Mouse (Mus musculus): ENCODE measurements at regions not wholly inside any gene's neighbourhood (a gene's known extent, or its start where the extent isn't known, plus 50 kb on each side); places are given as distances from the start of the nearest gene placed in this dataset.

GRCm38 (mm10) chr1:81916840-81917239, 316.1 kb upstream of the Gm9747 start:
- no peak for DNase-seq (ENCODE audit: low spot score in 2 of 2)

DNA sequence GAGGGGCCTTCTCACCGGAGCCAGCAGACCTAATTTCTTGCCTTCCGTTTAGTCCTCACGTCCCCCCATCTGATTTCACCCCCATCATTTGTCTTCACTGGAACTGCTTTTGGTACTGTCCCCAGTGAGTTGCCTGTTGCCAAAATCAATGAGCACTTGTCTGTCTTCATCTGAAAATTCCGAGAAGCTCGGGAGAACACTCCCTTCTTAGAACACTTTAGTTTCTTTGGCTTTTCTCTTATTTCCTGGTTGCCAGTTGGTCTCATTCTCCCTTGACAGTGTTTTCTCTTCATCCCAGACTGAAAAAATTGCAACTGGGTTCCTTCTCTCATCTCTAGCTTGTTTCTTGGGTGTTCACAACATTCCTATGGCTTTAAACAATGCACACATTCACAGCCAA, 305.2 kb upstream of the Gm9747 start:
- DNase-seq (ENCODE audit: low spot score in 2 of 2): no peak

DNA sequence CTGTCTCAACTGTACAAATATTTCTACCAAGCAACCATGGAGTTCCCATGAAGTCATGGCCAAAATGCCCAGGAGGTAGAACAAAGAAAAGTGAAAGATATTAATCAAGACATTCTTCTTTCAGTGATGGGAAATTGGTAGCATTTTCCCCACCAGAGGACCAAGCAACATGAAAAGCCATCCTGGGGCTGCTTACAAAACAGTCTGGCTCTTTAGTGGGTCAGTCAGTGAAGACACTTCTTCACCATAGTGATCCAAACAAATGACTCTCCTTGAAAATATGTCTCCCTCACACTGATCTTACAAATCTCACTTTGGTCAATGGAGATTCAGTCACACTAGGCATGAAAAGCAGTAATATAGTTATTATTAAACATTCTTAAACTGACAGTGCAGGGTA, 299.8 kb upstream of the Gm9747 start:
- DNase-seq (ENCODE audit: low spot score in 2 of 2): no peak

- DNase-seq (ENCODE audit: low spot score in 2 of 2): no peak
These were observed 287.7 kb upstream of the Gm9747 start for GRCm38 (mm10) chr1:81945236-81945635.

GRCm38 (mm10) chr1:81950140-81950550, 282.8 kb upstream of the Gm9747 start:
- DNase-seq (ENCODE audit: low spot score in 2 of 2): no peak

- no peak for DNase-seq (ENCODE audit: low spot score in 2 of 2)
These were observed 282.1 kb upstream of the Gm9747 start for GRCm38 (mm10) chr1:81950853-81951252.

DNA sequence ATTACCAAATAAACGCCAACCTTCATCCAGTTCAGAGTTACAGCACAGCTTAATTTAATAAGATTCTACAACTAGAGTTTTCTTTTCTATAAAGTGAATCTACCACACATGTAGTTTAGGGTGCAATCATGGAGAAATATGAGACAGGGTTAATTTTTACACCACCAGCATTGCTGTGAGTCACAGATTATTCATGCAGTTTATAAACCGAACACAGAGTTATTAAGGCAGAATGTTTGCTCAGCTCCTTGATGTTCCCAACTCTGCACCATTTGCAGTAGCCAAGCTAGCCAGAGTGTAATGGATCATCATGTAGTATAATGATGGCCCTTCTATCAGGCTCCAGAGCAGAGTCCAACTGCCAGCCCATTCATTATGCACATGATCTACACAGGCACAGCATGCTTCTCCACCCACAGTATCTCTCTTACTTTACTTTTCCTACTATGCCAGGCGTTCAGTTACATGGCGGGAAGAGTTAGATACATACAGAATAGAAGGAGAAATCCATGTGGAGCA, 281.4 kb upstream of the Gm9747 start:
- no peak for DNase-seq (ENCODE audit: low spot score in 2 of 2)

DNA sequence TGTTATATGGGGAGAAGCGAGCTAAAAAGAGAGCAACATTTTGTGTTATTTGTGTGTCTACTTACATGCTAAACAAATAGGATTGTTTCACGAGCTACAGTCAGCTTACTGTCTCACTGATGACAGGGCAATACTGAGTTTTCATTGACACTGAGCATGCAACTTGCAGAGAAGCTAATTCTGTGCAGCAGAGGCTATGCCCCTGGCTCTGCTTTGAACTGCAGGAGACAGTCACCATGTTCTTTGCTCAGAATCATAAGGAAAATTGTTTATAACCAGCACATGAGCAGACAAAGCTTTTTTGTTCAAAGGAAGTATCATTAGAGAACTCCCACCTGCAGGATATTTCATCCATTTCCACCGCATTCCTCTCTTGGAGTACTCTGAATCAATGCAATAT, 280.8 kb upstream of the Gm9747 start:
- DNase-seq (ENCODE audit: low spot score in 2 of 2): no peak

- no peak for DNase-seq (ENCODE audit: low spot score in 2 of 2)
These were observed 278.4 kb upstream of the Gm9747 start for GRCm38 (mm10) chr1:81954507-81954906.

GRCm38 (mm10) chr1:81967062-81967461, 265.9 kb upstream of the Gm9747 start:
- no peak for DNase-seq (ENCODE audit: low spot score in 2 of 2)

DNA sequence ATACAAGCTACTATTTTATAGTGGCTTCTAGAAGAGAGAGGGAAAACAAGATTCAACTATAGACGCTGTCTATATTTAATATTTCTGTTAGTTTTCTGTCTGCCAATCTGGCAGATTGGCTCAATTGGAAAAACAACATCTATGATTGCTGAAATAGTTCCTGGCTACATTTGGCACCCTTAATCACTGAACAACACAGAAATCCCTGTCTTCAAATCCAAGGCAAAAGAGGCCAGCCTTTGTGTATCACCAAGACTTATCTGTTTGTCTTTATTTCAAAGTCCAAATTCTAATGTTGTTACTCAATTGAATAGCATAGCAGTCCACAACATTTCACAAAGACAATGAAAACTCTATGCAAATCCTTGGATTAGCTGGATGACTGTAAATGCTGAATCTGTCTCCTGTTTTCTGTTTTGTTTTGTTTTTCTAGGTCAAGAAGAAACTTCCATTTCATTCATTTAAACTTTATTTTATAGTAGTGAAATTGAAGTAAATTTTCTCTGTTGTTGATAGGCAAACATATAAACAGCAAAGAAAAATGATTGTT, 265.1 kb upstream of the Gm9747 start:
- DNase-seq (ENCODE audit: low spot score in 2 of 2): no peak

DNA sequence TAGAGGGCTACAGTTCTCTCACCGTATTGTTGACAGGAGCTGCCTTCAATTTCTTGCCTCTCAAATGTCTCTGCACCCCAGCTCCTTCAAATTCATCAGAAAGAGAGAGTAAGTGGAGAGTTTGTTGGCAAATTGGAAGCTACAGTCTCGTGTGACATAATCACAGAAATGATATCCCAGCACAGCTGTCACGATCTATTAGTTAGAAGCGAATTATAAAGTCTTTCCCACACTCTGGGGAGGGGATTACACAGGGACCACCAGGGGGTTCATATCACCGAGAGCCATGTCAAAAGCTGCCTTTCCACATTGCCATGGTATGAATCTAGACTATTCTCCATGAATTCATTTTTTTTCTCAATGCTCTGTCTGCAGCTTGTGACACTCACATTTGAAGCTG, 260.3 kb upstream of the Gm9747 start:
- no peak for DNase-seq (ENCODE audit: low spot score in 2 of 2)

GRCm38 (mm10) chr1:81973481-81973880, 259.4 kb upstream of the Gm9747 start:
- DNase-seq (ENCODE audit: low spot score in 2 of 2): no peak

GRCm38 (mm10) chr1:82007943-82008342, 225.0 kb upstream of the Gm9747 start:
- no peak for DNase-seq (ENCODE audit: low spot score in 2 of 2)

DNA sequence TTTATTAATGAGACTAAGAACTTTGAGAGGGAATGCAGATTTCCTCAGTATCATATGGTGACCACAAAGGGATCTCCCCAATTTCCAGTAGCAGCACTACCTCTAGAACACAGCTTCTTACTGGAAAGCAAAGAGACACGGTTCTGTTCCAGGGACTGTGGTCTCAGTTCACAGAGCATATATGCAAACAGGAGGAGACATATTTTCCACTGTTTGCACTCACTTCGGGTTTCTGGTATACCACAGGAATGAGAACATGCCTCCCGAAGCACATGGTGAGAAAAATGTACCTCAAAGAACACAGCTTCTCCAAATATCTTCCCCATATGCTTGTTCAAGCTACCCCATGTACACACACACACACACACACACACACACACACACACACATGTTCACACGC, 224.1 kb upstream of the Gm9747 start:
- no peak for DNase-seq (ENCODE audit: low spot score in 2 of 2)

GRCm38 (mm10) chr1:82010995-82011394, 221.9 kb upstream of the Gm9747 start:
- DNase-seq (ENCODE audit: low spot score in 2 of 2): no peak

DNA sequence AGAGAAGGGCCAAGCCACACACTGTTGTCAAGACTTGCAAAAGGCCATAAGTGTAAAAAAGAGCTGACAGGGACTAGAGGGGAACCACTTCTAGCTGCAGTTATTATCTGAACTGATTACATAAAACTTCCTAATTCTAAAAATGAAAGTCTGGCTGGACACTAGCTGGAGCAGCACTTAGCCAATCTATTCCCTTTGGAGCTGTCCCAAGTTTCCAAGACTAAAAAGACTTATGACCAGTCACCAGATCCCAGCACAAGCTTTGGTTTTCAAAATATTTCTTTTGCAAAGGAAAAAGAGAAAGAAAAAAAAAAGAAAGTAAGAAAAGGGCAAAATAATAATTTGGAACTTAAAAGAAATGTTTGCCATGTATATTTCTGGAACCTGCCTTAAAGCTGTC, 217.6 kb upstream of the Gm9747 start:
- DNase-seq (ENCODE audit: low spot score in 2 of 2): no peak

GRCm38 (mm10) chr1:82018701-82019404, 214.1 kb upstream of the Gm9747 start:
- no peak for DNase-seq (ENCODE audit: low spot score in 2 of 2)

DNA sequence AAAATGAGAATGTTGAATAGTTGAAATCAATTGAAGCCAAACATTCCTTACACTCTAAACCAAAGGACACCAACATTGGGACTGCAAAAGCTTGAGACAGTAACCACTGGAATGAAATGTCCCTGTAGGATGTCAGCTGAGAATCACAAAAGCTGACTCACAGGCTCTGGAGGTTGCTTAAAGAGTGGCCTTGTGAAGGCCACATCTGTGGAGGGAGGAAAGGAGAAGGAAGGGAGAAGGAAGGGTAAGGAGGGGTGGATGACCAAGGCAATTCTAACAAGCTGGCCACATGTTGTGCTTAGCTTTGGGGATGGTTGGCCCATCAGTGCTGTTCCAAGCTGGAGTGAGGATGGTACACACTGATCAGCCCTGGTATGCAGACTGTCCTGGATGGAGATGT, 205.2 kb upstream of the Gm9747 start:
- no peak for DNase-seq (ENCODE audit: low spot score in 2 of 2)

DNA sequence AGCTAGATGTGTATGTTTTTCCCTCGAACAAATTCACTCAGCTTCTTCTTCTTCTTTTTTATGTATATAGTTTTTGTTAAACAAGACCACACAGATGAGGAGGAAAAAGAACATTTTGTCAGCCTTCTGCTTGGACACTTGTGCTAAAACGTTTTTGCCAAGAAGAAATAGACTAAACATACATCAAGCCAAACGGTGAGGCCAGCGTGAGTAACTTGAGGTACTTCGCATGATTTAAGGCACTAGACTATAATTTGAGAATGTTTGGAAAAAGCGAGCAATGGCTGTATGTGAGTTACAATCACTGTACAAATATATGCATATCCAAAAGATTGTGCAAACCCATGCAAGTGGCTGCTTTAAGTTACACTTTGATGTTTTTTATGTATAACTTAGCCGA, 201.8 kb upstream of the Gm9747 start:
- no peak for DNase-seq (ENCODE audit: low spot score in 2 of 2)

GRCm38 (mm10) chr1:82032410-82032809, 200.5 kb upstream of the Gm9747 start:
- no peak for DNase-seq (ENCODE audit: low spot score in 2 of 2)

DNA sequence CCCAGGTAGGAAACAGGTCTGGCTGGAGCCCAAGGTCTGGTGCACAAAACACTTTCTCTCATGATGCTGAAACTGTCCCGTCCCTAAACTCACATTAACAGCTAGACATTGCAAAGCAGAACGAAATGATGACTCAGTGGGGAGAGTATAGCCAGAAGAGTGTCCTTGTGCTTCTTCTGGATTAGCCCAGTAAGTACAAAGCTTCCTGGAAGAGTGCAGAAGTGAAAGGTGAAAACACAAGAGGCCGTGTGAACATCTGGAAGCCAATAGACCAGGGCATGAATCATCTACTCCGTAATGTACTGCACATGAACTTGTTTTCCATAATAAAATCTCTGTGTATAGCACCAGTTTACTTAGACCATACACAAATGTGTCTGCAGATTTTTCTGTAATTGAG, 194.7 kb upstream of the Gm9747 start:
- no peak for DNase-seq (ENCODE audit: low spot score in 2 of 2)

DNA sequence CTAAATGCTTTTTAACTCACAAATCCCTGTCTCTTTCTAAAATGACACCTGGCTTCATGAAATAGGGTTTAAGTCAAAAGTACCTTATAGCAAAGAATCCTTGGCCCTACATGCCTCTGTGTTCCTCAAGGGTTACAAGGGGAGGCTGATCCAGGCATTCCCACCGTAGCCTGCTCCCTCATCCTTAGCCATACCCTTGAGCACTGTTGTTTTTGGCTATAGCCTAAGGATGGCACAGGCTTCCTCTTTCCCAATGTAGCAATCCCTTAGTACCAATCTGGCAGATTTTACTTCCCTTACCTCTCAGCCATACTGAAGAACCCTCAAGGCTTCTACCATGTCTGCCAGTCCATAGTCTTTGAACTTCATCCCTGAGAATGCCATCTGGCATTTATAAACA, 194.2 kb upstream of the Gm9747 start:
- no peak for DNase-seq (ENCODE audit: low spot score in 2 of 2)

Data from left cerebral cortex, adult 8-10 months (tissue).